Mouse (Mus musculus) ES-Bruce4 (cell line): ENCODE measurements around the gene Teddm2. TPM values are rescaled to one million over a fixed set of nuclear protein-coding genes. Genes with fewer than 3 reads are reported as not detected.

Source experiments
- H3K27ac ChIP-seq: 2 replicates; pipeline ENCODE4 v1.5.1; 2012; ENCODE audit warnings: low read length, inconsistent platforms; ENCODE audit not compliant: insufficient read depth
- H3K27me3 ChIP-seq: 2 replicates; pipeline ENCODE4 v1.6.1; 2012; ENCODE audit warnings: mild to moderate bottlenecking, low read length, inconsistent platforms; ENCODE audit not compliant: control insufficient read depth, poor library complexity, insufficient read depth, severe bottlenecking
- H3K36me3 ChIP-seq: 2 replicates; pipeline ENCODE4 v1.6.1; 2012; ENCODE audit warnings: inconsistent platforms, mild to moderate bottlenecking, low read length, moderate library complexity; ENCODE audit not compliant: control insufficient read depth, poor library complexity, insufficient read depth, severe bottlenecking
- H3K4me1 ChIP-seq: one replicate; pipeline ENCODE4 v1.8.1; 2011; ENCODE audit warnings: low read length; ENCODE audit not compliant: control insufficient read depth, insufficient read depth
- H3K4me3 ChIP-seq: 2 replicates; pipeline ENCODE4 v1.5.1; 2011; ENCODE audit warnings: low read depth, mild to moderate bottlenecking, low read length
- H3K9ac ChIP-seq: 2 replicates; pipeline ENCODE4 v1.6.1; 2012; ENCODE audit warnings: low read depth, mild to moderate bottlenecking, inconsistent platforms; ENCODE audit not compliant: poor library complexity, severe bottlenecking
- H3K9me3 ChIP-seq: replicated peaks from 2 replicates; pipeline ENCODE4 v1.6.1; 2012; ENCODE audit warnings: mild to moderate bottlenecking, low read length, inconsistent platforms; ENCODE audit not compliant: control insufficient read depth, poor library complexity, insufficient read depth, severe bottlenecking
- CTCF ChIP-seq: IDR thresholded peaks from one replicate; pipeline ENCODE4 v1.8.1; 2011; ENCODE audit warnings: low read depth, low read length
- EP300 ChIP-seq: IDR thresholded peaks from 2 replicates; pipeline ENCODE4 v1.6.1; 2011; ENCODE audit warnings: low read depth, low read length; ENCODE audit not compliant: insufficient read depth
- POLR2A ChIP-seq: IDR thresholded peaks from one replicate; pipeline ENCODE4 v1.8.1; 2011; ENCODE audit warnings: low read length; ENCODE audit not compliant: insufficient read depth
- polyA plus RNA-seq: library from polyadenylated mRNA; stranded (reverse); fragments of >200 nt; gene quantifications from 2 replicates; pipeline ENCODE4 v1.2.4, GENCODE M21; 2011; ENCODE audit warnings: low read depth; ENCODE audit not compliant: missing spikeins, insufficient read depth, insufficient read length

Gene Teddm2
- polyA plus RNA-seq, 1 experiment, result not detected

DNA sequence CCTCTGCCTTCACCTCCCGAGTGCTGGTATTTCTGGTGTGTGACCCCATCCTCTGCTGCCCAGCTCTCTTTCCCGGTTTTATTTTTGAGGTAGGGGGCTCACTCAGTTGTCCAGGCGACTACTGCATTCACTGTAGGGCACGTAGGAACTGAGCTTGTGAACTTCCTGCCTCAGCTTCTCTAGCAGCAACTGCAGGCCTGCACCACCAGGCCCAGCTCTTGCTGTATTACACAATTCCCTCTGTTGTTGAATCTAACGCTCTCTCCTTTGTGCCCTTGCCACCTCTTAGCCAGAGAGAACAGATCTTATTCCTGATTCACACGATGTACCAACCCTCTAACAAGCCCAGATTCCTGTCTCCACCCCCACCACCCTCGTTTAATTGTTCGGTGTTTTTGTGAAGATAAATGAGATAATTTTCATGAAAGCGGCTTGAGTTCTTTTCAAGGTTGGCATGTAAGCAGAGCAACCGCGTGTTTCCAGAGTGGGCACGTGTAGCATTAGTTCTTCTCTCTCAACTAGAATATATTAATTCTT is 35.9 kb upstream of the Teddm2 start:
- no peaks in the 10 kb centered on the region for H3K4me1 ChIP-seq
- no peak overlapping the region for H3K27ac ChIP-seq

DNA sequence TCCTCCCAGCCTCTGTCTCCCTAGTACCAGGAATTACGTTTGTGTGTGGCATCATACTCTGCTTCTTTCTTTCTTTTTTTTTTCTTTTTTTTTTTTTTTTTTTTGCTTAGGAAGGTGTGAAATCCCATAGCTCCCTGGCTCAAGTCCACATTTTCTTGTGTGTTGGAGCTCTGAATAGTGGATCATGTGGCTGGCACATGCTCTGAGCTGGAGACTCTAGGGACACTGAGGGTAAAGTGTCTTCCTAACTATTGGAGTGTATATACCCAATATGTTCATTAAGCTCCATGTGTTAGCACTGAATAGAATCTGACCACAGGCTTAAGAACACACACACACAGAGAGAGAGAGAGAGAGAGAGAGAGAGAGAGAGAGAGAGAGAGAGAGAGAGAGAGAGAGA is 33.7 kb upstream of the Teddm2 start:
- Histone ChIP-seq H3K27ac (no peak overlapping the region), H3K9ac (no peak overlapping the region)
- no peak for TF ChIP-seq CTCF
- TF ChIP-seq POLR2A, result no peak
- no peak for TF ChIP-seq EP300

More for the DNA sequence above, 35.9 kb upstream of the Teddm2 start:
- H3K36me3 ChIP-seq, result no peaks in the 10 kb centered on the region
- 0 out of 2 replicates have a peak, but pooled peaks cover 3% of the 10 kb centered on the region for H3K9me3 ChIP-seq
- no peak overlapping the region for H3K9ac ChIP-seq
- peaks cover 1% of the 10 kb centered on the region; the same call in 1 of the 2 replicates for H3K27me3 ChIP-seq
- TF ChIP-seq CTCF (no peak), EP300 (no peak), POLR2A (no peak)
- no peak overlapping the region for H3K4me3 ChIP-seq

GRCm38 (mm10) chr1:153930431-153930830 is 30.4 kb upstream of the Teddm2 start:
- no peak overlapping the region for H3K4me3 ChIP-seq
- TF ChIP-seq EP300, result no peak
- no peak for TF ChIP-seq CTCF
- TF ChIP-seq POLR2A, result no peak
- H3K9ac ChIP-seq, result no peak overlapping the region
- no peaks in the 10 kb centered on the region for H3K4me1 ChIP-seq
- no peaks in the 10 kb centered on the region for H3K9me3 ChIP-seq
- no peaks in the 10 kb centered on the region for H3K27me3 ChIP-seq
- no peak overlapping the region for H3K27ac ChIP-seq
- H3K36me3 ChIP-seq, result no peaks in the 10 kb centered on the region

More for the DNA sequence above, 33.7 kb upstream of the Teddm2 start:
- Histone ChIP-seq H3K9me3 (0 out of 2 replicates have a peak, but pooled peaks cover 3% of the 10 kb centered on the region), H3K4me1 (no peaks in the 10 kb centered on the region), H3K36me3 (no peaks in the 10 kb centered on the region), H3K4me3 (no peak overlapping the region), H3K27me3 (peaks cover 1% of the 10 kb centered on the region; the same call in 1 of the 2 replicates)

DNA sequence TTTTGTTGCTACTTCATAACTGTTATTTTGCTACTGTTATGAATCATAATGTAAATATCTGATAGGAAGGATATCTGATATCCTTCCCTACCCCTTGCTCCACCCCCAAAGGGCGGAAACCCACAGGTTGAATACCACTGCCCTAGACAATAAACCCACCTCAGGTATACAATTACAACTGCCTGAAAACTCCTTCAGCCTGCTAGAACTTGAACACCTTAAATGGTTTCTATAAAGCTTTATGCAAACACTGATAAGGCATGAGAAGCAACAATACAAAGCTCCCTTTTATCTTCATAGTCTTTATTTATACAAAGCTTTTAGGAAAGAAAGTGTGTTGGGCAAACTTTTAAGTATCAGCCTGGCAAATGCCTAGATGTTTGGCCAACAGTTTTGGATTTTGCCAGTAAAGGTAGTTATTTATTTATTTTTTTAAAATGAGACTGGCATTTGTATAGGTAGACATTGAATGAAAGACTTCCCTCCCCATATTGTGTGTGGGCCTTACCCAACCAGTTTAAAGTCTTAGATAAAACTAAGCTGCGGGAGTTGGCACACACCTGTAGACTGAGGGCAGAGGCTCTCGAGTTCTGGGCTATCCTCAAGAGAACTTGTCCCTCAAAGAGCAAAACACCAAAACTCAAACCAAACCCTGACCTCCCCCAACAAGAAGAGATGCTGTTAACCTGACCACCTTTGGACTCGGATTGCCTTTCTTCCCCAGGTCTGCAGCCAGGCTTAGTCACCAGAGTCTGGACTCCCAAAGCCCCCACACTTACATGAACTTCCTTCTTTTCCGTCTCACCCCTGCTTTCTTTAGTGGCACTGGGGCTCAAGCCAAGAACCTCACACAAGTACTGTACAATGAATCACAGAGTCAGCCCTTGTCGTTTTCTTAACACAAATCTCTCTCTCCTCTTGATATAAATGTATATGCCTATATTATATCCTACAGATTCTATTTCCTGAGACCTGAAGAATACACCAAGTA is 24.7 kb upstream of the Teddm2 start:
- no peak overlapping the region for H3K27ac ChIP-seq
- H3K4me1 ChIP-seq, result no peaks in the 10 kb centered on the region
- H3K4me3 ChIP-seq, result no peak overlapping the region
- no peaks in the 10 kb centered on the region for H3K9me3 ChIP-seq
- no peak overlapping the region for H3K9ac ChIP-seq
- H3K36me3 ChIP-seq, result no peaks in the 10 kb centered on the region
- H3K27me3 ChIP-seq, result no peaks in the 10 kb centered on the region
- TF ChIP-seq POLR2A, result no peak
- TF ChIP-seq EP300, result no peak
- no peak for TF ChIP-seq CTCF

GRCm38 (mm10) chr1:153922571-153923021 is 22.6 kb upstream of the Teddm2 start:
- Histone ChIP-seq H3K36me3 (no peaks in the 10 kb centered on the region), H3K9me3 (no peaks in the 10 kb centered on the region), H3K4me3 (no peak overlapping the region), H3K9ac (no peak overlapping the region), H3K27me3 (no peaks in the 10 kb centered on the region), H3K27ac (no peak overlapping the region), H3K4me1 (no peaks in the 10 kb centered on the region)
- TF ChIP-seq POLR2A (no peak), EP300 (no peak), CTCF (no peak)
